Mouse (Mus musculus) testis, adult 2 months (tissue): ENCODE measurements around the gene Spaca4.

Source experiments
- CTCF ChIP-seq: fragments of 200-500 bp; IDR thresholded peaks from 2 replicates; pipeline ENCODE4 v1.5.1; 2012; ENCODE audit warnings: low read depth, mild to moderate bottlenecking, inconsistent platforms, low read length, moderate library complexity; ENCODE audit not compliant: control insufficient read depth, insufficient read depth, insufficient replicate concordance
- POLR2A ChIP-seq: fragments of 200-500 bp; IDR thresholded peaks from 2 replicates; pipeline ENCODE4 v1.6.1; 2012; ENCODE audit warnings: low read depth, mild to moderate bottlenecking, inconsistent platforms, low read length, moderate library complexity; ENCODE audit not compliant: control insufficient read depth

DNA sequence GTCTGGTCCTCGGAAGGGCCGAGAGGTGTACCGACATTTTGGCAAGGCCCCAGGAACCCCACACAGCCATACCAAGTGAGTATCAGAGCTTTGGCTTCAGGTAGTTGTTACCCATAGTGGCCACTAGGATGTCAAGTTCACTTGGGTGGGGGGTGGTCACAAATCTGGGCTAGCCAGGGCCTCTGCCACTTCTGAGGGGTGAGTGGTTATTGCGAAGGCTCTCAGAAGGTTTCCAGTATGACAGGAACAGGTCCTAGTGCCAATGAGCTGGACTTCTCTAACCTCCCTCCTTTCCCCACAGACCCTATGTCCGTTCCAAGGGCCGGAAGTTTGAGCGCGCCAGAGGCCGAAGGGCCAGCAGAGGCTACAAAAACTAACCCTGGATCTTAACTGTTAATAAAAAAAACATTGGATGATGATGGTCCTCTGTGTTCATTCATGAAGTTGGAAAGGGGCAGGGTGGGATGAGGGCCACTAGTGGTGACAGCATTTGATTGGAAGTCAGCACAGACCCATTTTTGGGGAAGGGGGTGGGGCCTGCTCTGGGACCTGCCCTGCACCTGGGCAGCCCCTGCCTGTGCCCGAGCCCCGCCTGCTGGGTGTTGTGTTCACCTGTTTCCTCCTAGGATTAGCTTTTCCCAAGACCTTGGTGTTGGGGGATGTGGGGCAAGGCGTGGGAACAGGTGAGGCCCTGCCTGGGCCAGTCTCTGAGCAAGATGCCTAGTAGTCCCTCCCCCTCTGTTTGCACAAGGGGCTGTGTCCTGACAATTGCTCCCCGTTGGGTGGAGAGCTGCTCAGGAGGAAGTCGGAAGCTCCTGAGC, 5.0 kb downstream of the Spaca4 start, which contains the start of gene Fam83e:
- TF ChIP-seq CTCF (no peak), POLR2A (no peak)
